Mouse (Mus musculus): Measurements from ENCODE around the gene Creb5. TPM values are rescaled to one million over a fixed set of nuclear protein-coding genes. Genes with fewer than 3 reads are reported as not detected.
A peak's percentile ranks its signal among the peaks of the same experiment; 100 is the strongest.

Creb5 gene
- total and polyA plus RNA-seq, 2 experiments from 2014 or later, result 3.1 to 4.4 TPM

- Histone ChIP-seq H3K9ac (replicated peaks; ENCODE audit: low read length) (no peak overlapping the region), H3K27me3 (ENCODE audit: insufficient read depth, low read length) (no peaks in the 10 kb centered on the region), H3K4me1 (ENCODE audit: insufficient read depth, low read length) (no peaks in the 10 kb centered on the region), H3K4me2 (ENCODE audit: low read depth, low read length) (no peak overlapping the region), H3K9me3 (ENCODE audit: low read length) (no peaks in the 10 kb centered on the region), H3K4me3 (ENCODE audit: low read length) (no peak overlapping the region), H3K27ac (no peak overlapping the region), H3K36me3 (ENCODE audit: insufficient read depth, low read length) (no peaks in the 10 kb centered on the region)
- 57% methylated on average over 4 of the region's 4 CpGs for WGBS
- DNase-seq (ENCODE audit: low spot score) (no peak), ATAC-seq (no peak)
- no peak for TF ChIP-seq CTCF (IDR thresholded peaks at IDR 0.05; ENCODE audit: low read depth)
Observed at GRCm38 (mm10) chr6:53363981-53364391, 76.9 kb downstream of the Creb5 start.

DNA sequence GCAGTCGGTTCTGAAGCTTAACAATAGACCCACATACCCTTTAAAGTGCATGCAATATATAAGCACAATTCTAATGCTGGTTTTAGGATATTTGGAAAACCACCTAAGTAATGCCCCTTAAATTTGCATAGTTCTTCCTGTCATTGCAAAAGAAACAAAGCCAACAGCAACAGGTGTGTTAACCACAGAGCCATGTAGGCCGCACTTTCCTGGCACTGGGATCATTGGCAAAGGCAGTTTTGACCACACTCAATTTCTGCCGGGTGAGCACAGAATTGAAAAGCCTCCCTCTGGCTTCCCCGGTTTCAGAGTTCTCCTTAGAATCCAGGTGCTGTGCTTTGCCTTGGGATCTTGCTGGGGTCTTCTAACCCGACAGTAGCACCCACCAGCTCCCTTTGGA lies 82.1 kb downstream of the Creb5 start:
- no peaks in the 10 kb centered on the region for H3K4me1 ChIP-seq (ENCODE audit: insufficient read depth, low read length)
- DNase-seq (ENCODE audit: low spot score), result no peak
- no peak for TF ChIP-seq CTCF (IDR thresholded peaks at IDR 0.05; ENCODE audit: low read depth)
- no peak overlapping the region for H3K4me3 ChIP-seq (ENCODE audit: low read length)
- no peak overlapping the region for H3K9ac ChIP-seq (replicated peaks; ENCODE audit: low read length)
- H3K4me2 ChIP-seq (ENCODE audit: low read depth, low read length), result no peak overlapping the region
- H3K36me3 ChIP-seq (ENCODE audit: insufficient read depth, low read length), result no peaks in the 10 kb centered on the region
- no peak overlapping the region for H3K27ac ChIP-seq
- ATAC-seq, result no peak
- 74% methylated on average over 5 of the region's 5 CpGs for WGBS
- H3K9me3 ChIP-seq (ENCODE audit: low read length), result no peaks in the 10 kb centered on the region
- no peaks in the 10 kb centered on the region for H3K27me3 ChIP-seq (ENCODE audit: insufficient read depth, low read length)

GRCm38 (mm10) chr6:53369928-53370327 lies 82.9 kb downstream of the Creb5 start:
- H3K4me2 ChIP-seq (ENCODE audit: low read depth, low read length), result no peak overlapping the region
- H3K4me3 ChIP-seq (ENCODE audit: low read length), result no peak overlapping the region
- ATAC-seq (no peak), DNase-seq (ENCODE audit: low spot score) (no peak)
- no peak overlapping the region for H3K27ac ChIP-seq
- no peaks in the 10 kb centered on the region for H3K36me3 ChIP-seq (ENCODE audit: insufficient read depth, low read length)
- H3K9me3 ChIP-seq (ENCODE audit: low read length), result no peaks in the 10 kb centered on the region
- TF ChIP-seq CTCF (IDR thresholded peaks at IDR 0.05; ENCODE audit: low read depth), result no peak
- no peaks in the 10 kb centered on the region for H3K4me1 ChIP-seq (ENCODE audit: insufficient read depth, low read length)
- H3K9ac ChIP-seq (replicated peaks; ENCODE audit: low read length), result no peak overlapping the region
- H3K27me3 ChIP-seq (ENCODE audit: insufficient read depth, low read length), result no peaks in the 10 kb centered on the region
- WGBS, result 87% methylated on average over 5 of the region's 5 CpGs

DNA sequence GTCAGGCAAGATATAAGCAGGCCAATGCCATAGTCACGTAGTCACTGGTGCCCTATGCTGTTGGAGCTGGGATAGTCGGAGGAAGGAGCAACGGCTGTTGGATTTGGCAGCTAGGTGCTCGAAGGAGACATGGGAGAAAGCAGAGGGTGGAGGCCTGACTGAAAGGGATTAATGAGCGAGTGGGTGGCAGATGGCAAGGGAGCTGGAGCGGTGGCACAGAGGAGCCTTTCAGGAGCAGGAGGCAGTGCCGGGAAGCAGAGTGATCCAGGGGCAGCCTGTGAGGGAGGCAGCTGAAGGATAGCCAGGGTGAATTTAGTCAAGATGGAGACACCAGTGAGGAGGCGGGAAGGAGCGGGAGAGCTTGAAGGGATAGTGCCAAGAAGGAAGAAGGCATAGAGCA lies 84.9 kb downstream of the Creb5 start:
- no peaks in the 10 kb centered on the region for H3K4me1 ChIP-seq (ENCODE audit: insufficient read depth, low read length)
- H3K4me3 ChIP-seq (ENCODE audit: low read length), result no peak overlapping the region
- H3K9ac ChIP-seq (replicated peaks; ENCODE audit: low read length), result no peak overlapping the region
- H3K27me3 ChIP-seq (ENCODE audit: insufficient read depth, low read length), result no peaks in the 10 kb centered on the region
- WGBS, result 49% methylated on average over 9 of the region's 9 CpGs
- no peak overlapping the region for H3K4me2 ChIP-seq (ENCODE audit: low read depth, low read length)
- ATAC-seq (peak; percentile 83), DNase-seq (ENCODE audit: low spot score) (peak; percentile 62)
- H3K9me3 ChIP-seq (ENCODE audit: low read length), result no peaks in the 10 kb centered on the region
- H3K27ac ChIP-seq, result no peak overlapping the region
- no peaks in the 10 kb centered on the region for H3K36me3 ChIP-seq (ENCODE audit: insufficient read depth, low read length)
- no peak for TF ChIP-seq CTCF (IDR thresholded peaks at IDR 0.05; ENCODE audit: low read depth)

DNA sequence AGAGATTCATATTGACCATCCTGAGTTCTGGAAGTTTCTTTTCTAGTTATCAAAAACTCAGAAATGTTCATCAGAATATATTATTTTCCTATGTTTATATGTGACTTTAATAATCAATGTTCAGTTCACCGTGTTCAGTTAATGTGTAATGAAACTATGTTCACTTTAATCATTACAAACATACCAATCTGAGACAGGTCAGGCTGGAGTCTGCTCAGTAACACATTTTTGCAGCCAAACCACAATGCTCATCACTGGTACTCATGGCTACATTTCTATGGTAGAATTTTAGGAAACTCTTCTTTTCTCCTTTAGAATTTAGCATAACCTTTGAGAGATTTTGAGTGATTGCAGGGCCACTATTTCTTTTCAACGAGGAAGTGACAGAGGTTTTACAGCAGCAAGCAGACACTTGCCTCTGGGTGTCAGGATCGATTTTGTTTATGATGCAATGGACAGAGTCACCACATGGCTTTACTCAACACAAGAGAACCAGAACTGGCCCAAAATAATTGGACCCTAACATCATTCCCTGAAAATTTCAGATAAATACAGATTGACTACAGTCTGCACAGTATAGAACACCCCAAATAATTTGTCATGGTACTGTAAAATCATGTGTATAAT lies 87.4 kb downstream of the Creb5 start:
- no peak for DNase-seq (ENCODE audit: low spot score)
- Histone ChIP-seq H3K27ac (no peak overlapping the region), H3K9me3 (ENCODE audit: low read length) (no peaks in the 10 kb centered on the region), H3K36me3 (ENCODE audit: insufficient read depth, low read length) (no peaks in the 10 kb centered on the region), H3K9ac (replicated peaks; ENCODE audit: low read length) (no peak overlapping the region), H3K4me3 (ENCODE audit: low read length) (no peak overlapping the region), H3K4me1 (ENCODE audit: insufficient read depth, low read length) (no peaks in the 10 kb centered on the region), H3K4me2 (ENCODE audit: low read depth, low read length) (no peak overlapping the region), H3K27me3 (ENCODE audit: insufficient read depth, low read length) (no peaks in the 10 kb centered on the region)
- no peak for ATAC-seq
- 80% methylated on average over 3 of the region's 3 CpGs for WGBS
- no peak for TF ChIP-seq CTCF (IDR thresholded peaks at IDR 0.05; ENCODE audit: low read depth)

- DNase-seq (ENCODE audit: low spot score) (no peak), ATAC-seq (no peak)
- H3K27ac ChIP-seq, result no peak overlapping the region
- no peak overlapping the region for H3K4me3 ChIP-seq (ENCODE audit: low read length)
- TF ChIP-seq CTCF (IDR thresholded peaks at IDR 0.05; ENCODE audit: low read depth), result no peak
- no peaks in the 10 kb centered on the region for H3K27me3 ChIP-seq (ENCODE audit: insufficient read depth, low read length)
- peaks cover 4% of the 10 kb centered on the region; the same call in 1 of the 2 replicates for H3K4me1 ChIP-seq (ENCODE audit: insufficient read depth, low read length)
- WGBS, result 91% methylated on average over 5 of the region's 5 CpGs
- H3K9ac ChIP-seq (replicated peaks; ENCODE audit: low read length), result no peak overlapping the region
- H3K9me3 ChIP-seq (ENCODE audit: low read length), result no peaks in the 10 kb centered on the region
- H3K36me3 ChIP-seq (ENCODE audit: insufficient read depth, low read length), result no peaks in the 10 kb centered on the region
- H3K4me2 ChIP-seq (ENCODE audit: low read depth, low read length), result no peak overlapping the region
Observed at GRCm38 (mm10) chr6:53389277-53389676, 102.2 kb downstream of the Creb5 start.

- H3K27ac ChIP-seq, result no peak overlapping the region
- no peak for ATAC-seq
- H3K4me1 ChIP-seq (ENCODE audit: insufficient read depth, low read length), result peaks cover 10% of the 10 kb centered on the region
- TF ChIP-seq CTCF (IDR thresholded peaks at IDR 0.05; ENCODE audit: low read depth), result no peak
- no peaks in the 10 kb centered on the region for H3K36me3 ChIP-seq (ENCODE audit: insufficient read depth, low read length)
- no peaks in the 10 kb centered on the region for H3K9me3 ChIP-seq (ENCODE audit: low read length)
- H3K27me3 ChIP-seq (ENCODE audit: insufficient read depth, low read length), result no peaks in the 10 kb centered on the region
- H3K4me3 ChIP-seq (ENCODE audit: low read length), result no peak overlapping the region
- no peak overlapping the region for H3K9ac ChIP-seq (replicated peaks; ENCODE audit: low read length)
- WGBS, result 35% methylated on average over 6 of the region's 6 CpGs
- peak; percentile 8 for DNase-seq (ENCODE audit: low spot score)
- no peak overlapping the region for H3K4me2 ChIP-seq (ENCODE audit: low read depth, low read length)
Observed at GRCm38 (mm10) chr6:53390413-53390812, 103.3 kb downstream of the Creb5 start.

Data from hindbrain, postnatal 0 days (tissue).